Mouse (Mus musculus): ENCODE measurements around the gene BC061237. TPM values are rescaled to one million over a fixed set of nuclear protein-coding genes. Genes with fewer than 3 reads are reported as not detected.
"Not testable (repeated sequence)": the region's sequence is repeated elsewhere in the genome, so short reads cannot be mapped to it uniquely, and the experiment has no call there.

Gene BC061237
- total RNA-seq (2021): not detected
- long read RNA-seq, experiment 1: 0 reads
- long read RNA-seq, experiment 2: 0 reads

DNA sequence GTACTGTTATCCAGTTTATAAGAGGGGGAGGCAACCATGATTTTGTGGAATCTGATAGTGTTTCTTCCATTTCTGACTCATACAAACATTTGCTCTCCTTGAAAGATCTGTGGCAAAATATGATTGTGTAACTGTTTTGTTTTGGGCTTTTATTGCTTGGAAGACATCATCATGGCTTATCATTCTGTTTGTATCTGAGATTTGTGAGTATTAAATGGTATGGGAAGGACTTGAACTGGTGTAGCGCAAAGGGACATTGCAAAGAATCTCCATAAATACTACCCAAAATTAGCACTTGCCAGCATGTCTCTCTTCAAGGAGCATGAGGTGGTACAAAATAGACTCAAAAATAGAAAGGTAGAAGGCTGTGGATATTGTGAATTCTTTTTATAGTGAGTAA is at the start of gene BC061237:
Gene BC061237 (plus strand): TSS at position 301 of the 400 bp plus-strand sequence.
- DNase-seq: not testable (repeated sequence)

DNA sequence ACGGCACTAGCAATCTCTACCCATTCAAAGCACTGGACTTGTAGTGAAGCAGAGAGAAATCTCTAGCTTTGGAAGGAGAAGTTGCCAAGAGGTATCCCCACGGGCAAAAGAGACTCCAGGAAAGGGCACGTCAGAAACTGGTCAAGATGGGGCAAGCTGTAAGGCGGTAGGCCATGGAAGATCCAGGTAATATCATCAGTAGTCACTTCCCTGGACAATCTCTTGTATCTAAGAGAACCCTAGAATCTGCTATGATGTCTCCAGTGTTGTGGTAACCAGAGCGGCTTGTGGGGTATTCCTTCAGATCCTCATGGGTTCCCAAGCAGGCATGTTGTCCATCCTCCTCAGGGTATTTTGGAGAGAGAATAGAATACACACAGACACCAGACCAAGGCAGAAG is 25.7 kb downstream of the BC061237 start, which contains the start of gene Gm17093:
Gene Gm17093 (plus strand): TSS at position 301 of the 400 bp plus-strand sequence.
- not testable (repeated sequence) for DNase-seq

DNA sequence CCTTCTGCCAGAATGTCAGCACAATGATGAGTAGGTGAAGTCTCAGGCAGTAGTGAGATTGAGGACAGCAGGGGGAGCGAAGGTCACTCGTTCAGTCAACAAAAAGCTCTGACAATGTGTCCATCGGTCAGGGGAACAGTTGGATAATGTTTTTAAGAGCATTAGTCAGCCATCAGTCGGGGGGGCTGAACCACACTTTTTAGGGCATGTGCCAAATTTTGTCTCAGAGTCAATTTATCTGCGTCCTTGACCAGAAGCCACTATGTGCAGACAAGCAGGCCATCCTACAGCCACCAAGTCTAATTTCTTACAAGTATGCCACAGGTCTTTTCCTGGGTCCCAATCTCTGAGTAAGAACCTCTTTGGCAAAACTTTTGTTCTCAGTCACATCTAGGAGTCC is 55.7 kb downstream of the BC061237 start:
- DNase-seq: peak; percentile 27

Other genes with a start within 250 kb of the BC061237 start
- gene Gm8220, start 206.9 kb upstream of the BC061237 start, total RNA-seq (2021): not detected
- not detected for gene Gm5930, start 153.9 kb upstream of the BC061237 start, total RNA-seq (2021)
- gene Gm8229, start 127.1 kb upstream of the BC061237 start, total RNA-seq (2021): not detected
- not detected for gene Gm3371, start 81.8 kb upstream of the BC061237 start, total RNA-seq (2021)
- not detected for gene Gm8232, start 58.8 kb upstream of the BC061237 start, total RNA-seq (2021)
- gene Gm17093, start 25.8 kb downstream of the BC061237 start, total RNA-seq (2021): not detected
- gene Gm8247, start 90.7 kb downstream of the BC061237 start, total RNA-seq (2021): not detected
- gene Gm5624, start 135.5 kb downstream of the BC061237 start, total RNA-seq (2021): not detected
- not detected for gene Gm8257, start 214.0 kb downstream of the BC061237 start, total RNA-seq (2021)

Measured in adrenal gland, postnatal 10 days (tissue).